In genomic region chr11:3373591-3374292, GRCm38 (mm10) we compare ENCODE assay signal across 8 mouse cellular contexts. TPM values are rescaled to one million over a fixed set of nuclear protein-coding genes. Genes with fewer than 3 reads are reported as not detected.
DNase-seq lines count a peak whose midpoint lies in the region; ATAC-seq lines count a peak whose summit lies in the region.

No protein-coding gene starts in this region.

- H3K9ac ChIP-seq in midbrain, embryonic 11.5 days (ENCODE audit: low read length), result peak overlapping the region; percentile 39; the same call in 1 of the 2 replicates

- H3K27me3 ChIP-seq in embryonic facial prominence, embryonic 10.5 days (replicated peaks; ENCODE audit: low read depth, poor library complexity, severe bottlenecking), result no peaks in the 10 kb centered on the region
- H3K27me3 ChIP-seq in hindbrain, embryonic 10.5 days (ENCODE audit: insufficient read depth, poor library complexity, severe bottlenecking), result no peaks in the 10 kb centered on the region
- no peaks in the 10 kb centered on the region for H3K27me3 ChIP-seq in midbrain, embryonic 11.5 days (ENCODE audit: control insufficient read depth, insufficient read depth, low read length)

- no peak for ATAC-seq in midbrain, embryonic 11.5 days (ENCODE audit: low FRiP score)
- ATAC-seq in megakaryocyte, adult 5-6 weeks (ENCODE audit: poor library complexity, severe bottlenecking), result no peak

- H3K27ac ChIP-seq in embryonic facial prominence, embryonic 10.5 days (replicated peaks), result peak overlapping the region; percentile 80
- H3K27ac ChIP-seq in hindbrain, embryonic 10.5 days, result peak overlapping the region; percentile 62
- H3K27ac ChIP-seq in midbrain, embryonic 11.5 days (ENCODE audit: low read depth, low read length), result peak overlapping the region; percentile 55

- WGBS in embryonic facial prominence, embryonic 10.5 days, result 40% methylated on average over 7 of the region's 7 CpGs
- 55% methylated on average over 7 of the region's 7 CpGs for WGBS in hindbrain, embryonic 10.5 days
- WGBS in midbrain, embryonic 11.5 days, result 29% methylated on average over 7 of the region's 7 CpGs

- no peaks in the 10 kb centered on the region; the same call in 1 of the 2 replicates for H3K36me3 ChIP-seq in embryonic facial prominence, embryonic 10.5 days (replicated peaks)
- no peaks in the 10 kb centered on the region for H3K36me3 ChIP-seq in hindbrain, embryonic 10.5 days
- H3K36me3 ChIP-seq in midbrain, embryonic 11.5 days (ENCODE audit: control insufficient read depth, insufficient read depth, low read length), result no peaks in the 10 kb centered on the region

- no peaks in the 10 kb centered on the region for H3K9me3 ChIP-seq in embryonic facial prominence, embryonic 10.5 days
- no peaks in the 10 kb centered on the region for H3K9me3 ChIP-seq in hindbrain, embryonic 10.5 days
- no peaks in the 10 kb centered on the region for H3K9me3 ChIP-seq in midbrain, embryonic 11.5 days (ENCODE audit: control insufficient read depth, low read length)

- H3K4me1 ChIP-seq in embryonic facial prominence, embryonic 10.5 days, result peaks cover 58% of the 10 kb centered on the region
- H3K4me1 ChIP-seq in hindbrain, embryonic 10.5 days (replicated peaks), result peaks cover 48% of the 10 kb centered on the region
- peaks cover 30% of the 10 kb centered on the region for H3K4me1 ChIP-seq in midbrain, embryonic 11.5 days (ENCODE audit: control insufficient read depth, insufficient read depth, low read length)

- peak; percentile 14 to 26 for DNase-seq in layer of hippocampus, adult 18-20 months (ENCODE audit: low spot score in 2 of 2)
- no peak for DNase-seq in layer of hippocampus, adult 11-12 months (ENCODE audit: low spot score)
- DNase-seq in embryonic facial prominence, embryonic 10.5 days (ENCODE audit: low spot score), result no peak
- DNase-seq in hindbrain, embryonic 10.5 days (ENCODE audit: low spot score), result no peak
- peak; percentile 89 for DNase-seq in midbrain, embryonic 11.5 days (ENCODE audit: low spot score, missing footprints)
- DNase-seq in urinary bladder, postnatal 10 days (ENCODE audit: low spot score), result no peak
- DNase-seq in urinary bladder, postnatal 14 days (ENCODE audit: low spot score), result no peak

- H3K4me2 ChIP-seq in midbrain, embryonic 11.5 days, result peak overlapping the region; percentile 19; the same call in 1 of the 2 replicates

- H3K4me3 ChIP-seq in embryonic facial prominence, embryonic 10.5 days, result peak overlapping the region; percentile 35
- no peak overlapping the region for H3K4me3 ChIP-seq in hindbrain, embryonic 10.5 days
- H3K4me3 ChIP-seq in midbrain, embryonic 11.5 days (ENCODE audit: low read depth, low read length), result no peak overlapping the region

RNA-seq across cellular contexts. Expression of gene Limk2, which starts 35.2 kb away (rescaled TPM):
- total RNA-seq in layer of hippocampus, adult 18-20 months (2021), result 10 to 100 TPM; 90.1 to 97.5 TPM
- 57.9 and 60.5 TPM in 2 replicates for polyA plus RNA-seq in embryonic facial prominence, embryonic 10.5 days (2016; fragmentation: Nextera tagmentation; extraction: Ambion mirVana)
- 62.0 and 82.2 TPM in 2 replicates for polyA plus RNA-seq in hindbrain, embryonic 10.5 days (2016; fragmentation: Nextera tagmentation; extraction: Ambion mirVana)
- polyA plus RNA-seq in midbrain, embryonic 11.5 days (2014; fragmentation: Nextera tagmentation; extraction: Ambion mirVana), result 62.6 and 63.4 TPM in 2 replicates
- 9.6 and 11.5 TPM in 2 replicates for total RNA-seq in megakaryocyte, adult 5-6 weeks (2015)
- 27.5 and 30.4 TPM in 2 replicates for total RNA-seq in megakaryocyte, adult 5-6 weeks (2017)

RNA-seq across cellular contexts. Expression of gene Pik3ip1, which starts 43.5 kb away (rescaled TPM):
- total RNA-seq in layer of hippocampus, adult 18-20 months (2021), result 10 to 100 TPM; 41.6 to 46.5 TPM
- polyA plus RNA-seq in embryonic facial prominence, embryonic 10.5 days (2016; fragmentation: Nextera tagmentation; extraction: Ambion mirVana), result 7.3 and 11.2 TPM in 2 replicates
- 9.3 and 9.4 TPM in 2 replicates for polyA plus RNA-seq in hindbrain, embryonic 10.5 days (2016; fragmentation: Nextera tagmentation; extraction: Ambion mirVana)
- 10.5 and 12.1 TPM in 2 replicates for polyA plus RNA-seq in midbrain, embryonic 11.5 days (2014; fragmentation: Nextera tagmentation; extraction: Ambion mirVana)
- 1.0 and 3.3 TPM in 2 replicates for total RNA-seq in megakaryocyte, adult 5-6 weeks (2015)
- 2.6 and 3.8 TPM in 2 replicates for total RNA-seq in megakaryocyte, adult 5-6 weeks (2017)

Comparison
In these comparisons a context has a peak if more than half of its experiments do, and no peak if none do; other contexts are left out.
1. DNase-seq: peak in layer of hippocampus, adult 18-20 months (2 of 2) and midbrain, embryonic 11.5 days (single experiment); none in layer of hippocampus, adult 11-12 months (single experiment), embryonic facial prominence, embryonic 10.5 days (single experiment), hindbrain, embryonic 10.5 days (single experiment), urinary bladder, postnatal 10 days (single experiment) and urinary bladder, postnatal 14 days (single experiment).
2. Peak in every context shown above with its lines, with median percentiles within 50 percentile points of each other: H3K27ac ChIP-seq.